Mouse (Mus musculus) liver, embryonic 14.5 days (tissue): ENCODE measurements around the gene Slc44a5.

Experiments
- CTCF ChIP-seq: IDR thresholded peaks from 2 replicates; pipeline ENCODE4 v1.5.1; 2016; ENCODE audit warnings: antibody characterized with exemption, low read depth, control low read depth
- EP300 ChIP-seq: IDR thresholded peaks from 2 replicates; pipeline ENCODE4 v1.6.1; 2016; ENCODE audit warnings: antibody characterized with exemption, low read depth

GRCm38 (mm10) chr3:154046876-154047275 lies 73.6 kb downstream of the Slc44a5 start:
- no peak for TF ChIP-seq CTCF
- no peak for TF ChIP-seq EP300
